Mouse (Mus musculus) leukemia stem cell, adult 10-12 weeks (primary cell): ENCODE results near the gene Ivns1abp. TPM values are rescaled to one million over a fixed set of nuclear protein-coding genes. Genes with fewer than 3 reads are reported as not detected.

Experiments
- polyA plus RNA-seq: library from polyadenylated mRNA; stranded (reverse); fragments of >175 nt; gene quantifications from 2 replicates; pipeline ENCODE4 v1.2.3, GENCODE M21; 2012; ENCODE audit warnings: low replicate concordance

Ivns1abp gene
- polyA plus RNA-seq, result 64.8 and 128 TPM in 2 replicates

GRCm38 (mm10) chr1:151344283-151345108 lies at the start of gene Ivns1abp:
Gene Ivns1abp (plus strand): TSS chr1:151344477.

Other genes starting within 250 kb of the Ivns1abp start
- gene Gm47985, start 161.9 kb upstream of the Ivns1abp start, polyA plus RNA-seq, result 0.34 and 0.76 TPM in 2 replicates
- 0.24 TPM in 1 of 2 replicates, not detected in the other for gene Gm8947, start 152.1 kb upstream of the Ivns1abp start, polyA plus RNA-seq
- 0.46 and 0.82 TPM in 2 replicates for gene Gm47995, start 146.0 kb upstream of the Ivns1abp start, polyA plus RNA-seq
- gene 3110040M04Rik, start 140.4 kb upstream of the Ivns1abp start, polyA plus RNA-seq, result 0.50 and 0.81 TPM in 2 replicates
- 0.31 TPM in 1 of 2 replicates, not detected in the other for gene Gm47996, start 134.3 kb upstream of the Ivns1abp start, polyA plus RNA-seq
- gene Swt1, start 84.0 kb downstream of the Ivns1abp start, polyA plus RNA-seq, result 0.18 and 0.99 TPM in 2 replicates
- 16.9 and 25.4 TPM in 2 replicates for gene Trmt1l, start 84.1 kb downstream of the Ivns1abp start, polyA plus RNA-seq
- gene Rnf2, start 156.5 kb downstream of the Ivns1abp start, polyA plus RNA-seq, result 7.2 and 7.8 TPM in 2 replicates
- gene Fam129a, start 226.7 kb downstream of the Ivns1abp start, polyA plus RNA-seq, result 3.7 and 13.0 TPM in 2 replicates